Mouse (Mus musculus) ES-Bruce4 (cell line): ENCODE results near the gene Olfr1225.
"Not testable (repeated sequence)": the region's sequence is repeated elsewhere in the genome, so short reads cannot be mapped to it uniquely, and the experiment has no call there.

ENCODE experiments used
- CTCF ChIP-seq: IDR thresholded peaks from one replicate; pipeline ENCODE4 v1.8.1; 2011; ENCODE audit warnings: low read depth, low read length
- EP300 ChIP-seq: IDR thresholded peaks from 2 replicates; pipeline ENCODE4 v1.6.1; 2011; ENCODE audit warnings: low read depth, low read length; ENCODE audit not compliant: insufficient read depth
- POLR2A ChIP-seq: IDR thresholded peaks from one replicate; pipeline ENCODE4 v1.8.1; 2011; ENCODE audit warnings: low read length; ENCODE audit not compliant: insufficient read depth

DNA sequence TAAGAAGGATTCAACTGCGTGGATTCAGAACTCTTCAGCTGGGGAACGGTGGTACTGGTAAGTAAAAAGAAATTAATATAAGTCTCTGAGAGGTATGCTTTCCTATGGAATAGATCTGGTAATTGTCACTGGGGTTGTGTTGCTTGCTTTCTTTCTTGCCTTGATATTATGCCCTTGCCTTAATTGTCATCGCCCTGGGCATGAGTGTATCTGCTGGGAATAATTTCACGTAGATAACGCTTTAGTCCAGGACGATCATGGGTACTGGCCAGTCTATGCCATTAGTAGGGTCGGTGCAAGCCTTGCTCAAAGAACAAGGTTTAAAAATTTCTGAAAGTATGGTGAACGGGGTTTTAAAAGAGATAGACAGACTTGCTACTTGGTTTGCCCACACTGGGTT lies 10.5 kb downstream of the Olfr1225 start, which contains the start of gene Olfr1224-ps1:
- not testable (repeated sequence) for TF ChIP-seq POLR2A, CTCF, EP300
